Mouse (Mus musculus) hindbrain, embryonic 14.5 days (tissue): ENCODE data around the gene Gprc5b. TPM values are rescaled to one million over a fixed set of nuclear protein-coding genes. Genes with fewer than 3 reads are reported as not detected.
A peak's percentile ranks its signal among the peaks of the same experiment; 100 is the strongest.

Source experiments
- ATAC-seq: fragments of 200-750 bp; cut with Nextera tagmentation; 2 replicates; pipeline ENCODE4 v1.8.0; 2017; ENCODE audit warnings: moderate number of reproducible peaks, mild to moderate bottlenecking, moderate TSS enrichment, moderate library complexity; ENCODE audit not compliant: low FRiP score
- DNase-seq: peaks from one replicate; pipeline ENCODE4 v3.0.0-alpha.2; 2015; ENCODE audit warnings: low spot score
- H3K27ac ChIP-seq: fragments of 300-500 bp; sonication (generic); 2 replicates; pipeline ENCODE4 v1.5.1; 2014; ENCODE audit warnings: mild to moderate bottlenecking, moderate library complexity
- H3K27me3 ChIP-seq: fragments of 300-500 bp; sonication (generic); 2 replicates; pipeline ENCODE4 v1.6.1; 2014; ENCODE audit warnings: mild to moderate bottlenecking, low read length, mixed read lengths; ENCODE audit not compliant: control insufficient read depth, insufficient read depth
- H3K36me3 ChIP-seq: fragments of 300-500 bp; sonication (generic); replicated peaks from 2 replicates; pipeline ENCODE4 v1.6.1; 2014; ENCODE audit not compliant: control insufficient read depth, insufficient read depth
- H3K4me1 ChIP-seq: fragments of 300-500 bp; sonication (generic); replicated peaks from 2 replicates; pipeline ENCODE4 v1.6.1; 2014; ENCODE audit warnings: antibody characterized with exemption, low read length, mixed read lengths; ENCODE audit not compliant: control insufficient read depth, insufficient read depth
- H3K4me2 ChIP-seq: fragments of 300-500 bp; sonication (generic); replicated peaks from 2 replicates; pipeline ENCODE4 v1.6.1; 2014; ENCODE audit warnings: mild to moderate bottlenecking, moderate library complexity
- H3K4me3 ChIP-seq: fragments of 300-500 bp; sonication (generic); replicated peaks from 2 replicates; pipeline ENCODE4 v1.5.1; 2014; ENCODE audit warnings: mild to moderate bottlenecking, low read length
- H3K9ac ChIP-seq: fragments of 300-500 bp; sonication (generic); 2 replicates; pipeline ENCODE4 v1.6.1; 2014
- H3K9me3 ChIP-seq: fragments of 300-500 bp; sonication (generic); 2 replicates; pipeline ENCODE4 v1.6.1; 2016; ENCODE audit warnings: low read length; ENCODE audit not compliant: control insufficient read depth
- WGBS: fragments of 180-500 bp; shearing (Covaris S2); extraction: QIAGEN DNeasy Blood & Tissue Kit; methylation state at CpG from one replicate; pipeline ENCODE4 v1.1.7; 2014; 5-methylcytosine and 5-hydroxymethylcytosine counted together
- polyA plus RNA-seq: library from polyadenylated mRNA; unstranded; fragments of >200 nt; fragmentation: Nextera tagmentation; extraction: Ambion mirVana; gene quantifications from 2 replicates; pipeline ENCODE4 v1.2.1, GENCODE M21; 2014

The Gprc5b gene
- polyA plus RNA-seq, 1 experiment from 2014 or later: 10.2 TPM

GRCm38 (mm10) chr7:118981346-118981745, 13.7 kb downstream of the Gprc5b start:
- DNase-seq: no peak
- 0 out of 2 replicates have a peak, but pooled peaks have one; percentile 19 for ATAC-seq
- H3K4me1 ChIP-seq: peaks cover 19% of the 10 kb centered on the region
- H3K36me3 ChIP-seq: 0 out of 2 replicates have a peak, but pooled peaks cover 3% of the 10 kb centered on the region
- H3K9me3 ChIP-seq: no peaks in the 10 kb centered on the region
- 68% methylated on average over 4 of the region's 4 CpGs for WGBS
- no peaks in the 10 kb centered on the region for H3K27me3 ChIP-seq
- H3K4me2 ChIP-seq: no peak overlapping the region
- no peak overlapping the region for H3K9ac ChIP-seq
- H3K27ac ChIP-seq: no peak overlapping the region
- no peak overlapping the region for H3K4me3 ChIP-seq

GRCm38 (mm10) chr7:118979708-118980107, 15.3 kb downstream of the Gprc5b start:
- 0 out of 2 replicates have a peak, but pooled peaks cover 3% of the 10 kb centered on the region for H3K36me3 ChIP-seq
- ATAC-seq (no peak), DNase-seq (no peak)
- no peak overlapping the region for H3K4me2 ChIP-seq
- H3K4me1 ChIP-seq: peaks cover 26% of the 10 kb centered on the region
- no peak overlapping the region for H3K4me3 ChIP-seq
- H3K27ac ChIP-seq: no peak overlapping the region
- H3K27me3 ChIP-seq: no peaks in the 10 kb centered on the region
- no peaks in the 10 kb centered on the region for H3K9me3 ChIP-seq
- no peak overlapping the region for H3K9ac ChIP-seq
- WGBS: 81% methylated on average over 9 of the region's 9 CpGs

- no peak overlapping the region for H3K4me2 ChIP-seq
- no peak overlapping the region for H3K9ac ChIP-seq
- H3K36me3 ChIP-seq: 0 out of 2 replicates have a peak, but pooled peaks cover 3% of the 10 kb centered on the region
- no peaks in the 10 kb centered on the region for H3K27me3 ChIP-seq
- H3K4me1 ChIP-seq: peaks cover 23% of the 10 kb centered on the region
- no peak overlapping the region for H3K4me3 ChIP-seq
- DNase-seq: no peak
- no peaks in the 10 kb centered on the region for H3K9me3 ChIP-seq
- ATAC-seq: no peak
- no peak overlapping the region for H3K27ac ChIP-seq
- WGBS: 88% methylated on average over 7 of the region's 7 CpGs
These were observed 15.9 kb downstream of the Gprc5b start for GRCm38 (mm10) chr7:118979121-118979520.

- H3K4me2 ChIP-seq: no peak overlapping the region; the same call in 1 of the 2 replicates
- DNase-seq (no peak), ATAC-seq (no peak)
- no peak overlapping the region for H3K9ac ChIP-seq
- 0 out of 2 replicates have a peak, but pooled peaks cover 3% of the 10 kb centered on the region for H3K36me3 ChIP-seq
- WGBS: 69% methylated on average over 10 of the region's 10 CpGs
- peaks cover 33% of the 10 kb centered on the region for H3K4me1 ChIP-seq
- no peaks in the 10 kb centered on the region for H3K27me3 ChIP-seq
- H3K9me3 ChIP-seq: no peaks in the 10 kb centered on the region
- H3K27ac ChIP-seq: peak overlapping the region; percentile 72
- H3K4me3 ChIP-seq: no peak overlapping the region
These were observed 17.9 kb downstream of the Gprc5b start for GRCm38 (mm10) chr7:118977167-118977543.

- Histone ChIP-seq H3K4me3 (peak overlapping the region; percentile 18), H3K4me2 (peak overlapping the region; percentile 39), H3K4me1 (peaks cover 34% of the 10 kb centered on the region), H3K9me3 (no peaks in the 10 kb centered on the region), H3K36me3 (0 out of 2 replicates have a peak, but pooled peaks cover 3% of the 10 kb centered on the region), H3K27me3 (no peaks in the 10 kb centered on the region), H3K27ac (peak overlapping the region; percentile 72), H3K9ac (peak overlapping the region; percentile 21; the same call in 1 of the 2 replicates)
- DNase-seq: peak; percentile 58
- 21% methylated on average over 14 of the region's 14 CpGs for WGBS
- ATAC-seq: peak; percentile 72
These were observed 18.4 kb downstream of the Gprc5b start for GRCm38 (mm10) chr7:118976414-118977166.

DNA sequence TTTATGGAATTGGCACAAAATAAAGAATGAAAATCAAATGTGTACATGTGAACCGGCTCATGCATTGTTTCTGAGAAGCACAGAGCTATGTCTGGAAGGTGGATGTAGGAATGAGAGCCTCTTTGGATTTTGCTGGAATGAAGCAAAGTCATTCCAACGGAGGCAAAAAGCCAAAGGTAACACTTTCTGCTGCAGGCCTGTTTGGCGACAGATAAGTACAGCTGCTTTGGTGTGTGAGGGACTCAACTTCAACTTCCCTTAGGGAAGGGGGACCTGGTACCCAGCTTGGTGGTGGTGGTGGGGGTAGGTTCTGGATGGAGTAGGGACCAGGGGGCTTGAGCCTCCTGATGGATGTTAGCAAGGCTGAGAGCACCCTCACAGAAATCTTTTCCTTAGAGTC, 19.2 kb downstream of the Gprc5b start:
- Histone ChIP-seq H3K4me2 (peak overlapping the region; percentile 39), H3K4me3 (peak overlapping the region; percentile 18), H3K27ac (peak overlapping the region; percentile 72), H3K9me3 (no peaks in the 10 kb centered on the region), H3K9ac (no peak overlapping the region; the same call in 1 of the 2 replicates), H3K27me3 (no peaks in the 10 kb centered on the region), H3K4me1 (peaks cover 34% of the 10 kb centered on the region), H3K36me3 (0 out of 2 replicates have a peak, but pooled peaks cover 3% of the 10 kb centered on the region)
- 82% methylated on average over 3 of the region's 3 CpGs for WGBS
- DNase-seq (no peak), ATAC-seq (no peak)

- H3K9me3 ChIP-seq: no peaks in the 10 kb centered on the region
These were observed 21.6 kb downstream of the Gprc5b start for GRCm38 (mm10) chr7:118973377-118973776.

DNA sequence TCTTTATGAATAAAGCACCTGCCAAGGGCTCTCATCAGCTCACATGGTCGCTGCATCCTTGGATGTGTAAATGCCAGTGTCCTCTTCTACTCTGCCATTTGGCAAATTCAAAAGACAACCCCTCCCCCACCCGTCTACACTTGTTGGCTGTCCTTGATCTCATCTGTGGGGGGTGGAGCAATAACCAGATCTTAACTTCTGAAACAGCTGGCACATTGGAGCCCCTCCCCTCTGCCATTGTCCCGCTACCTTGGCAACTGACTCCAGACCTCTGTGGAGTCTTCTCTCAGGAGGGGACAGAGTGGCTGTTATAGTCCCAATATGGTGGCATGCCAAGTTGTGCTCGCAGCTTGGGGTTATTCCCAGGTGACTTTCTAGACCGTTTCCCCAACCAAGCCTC, 22.7 kb downstream of the Gprc5b start:
- H3K4me1 ChIP-seq: peaks cover 21% of the 10 kb centered on the region
- H3K27ac ChIP-seq: no peak overlapping the region
- ATAC-seq: no peak; the same call in 1 of the 2 replicates
- 33% methylated on average over 5 of the region's 5 CpGs for WGBS
- H3K36me3 ChIP-seq: no peaks in the 10 kb centered on the region
- no peak overlapping the region for H3K4me3 ChIP-seq
- peak; percentile 49 for DNase-seq
- no peak overlapping the region for H3K4me2 ChIP-seq
- no peaks in the 10 kb centered on the region for H3K27me3 ChIP-seq
- H3K9ac ChIP-seq: no peak overlapping the region
- no peaks in the 10 kb centered on the region for H3K9me3 ChIP-seq

More at GRCm38 (mm10) chr7:118973377-118973776, 21.6 kb downstream of the Gprc5b start:
- no peak overlapping the region for H3K27ac ChIP-seq
- no peaks in the 10 kb centered on the region for H3K27me3 ChIP-seq
- H3K4me2 ChIP-seq: no peak overlapping the region
- peaks cover 31% of the 10 kb centered on the region for H3K4me1 ChIP-seq
- 82% methylated on average over 4 of the region's 4 CpGs for WGBS
- DNase-seq (no peak), ATAC-seq (no peak)
- 0 out of 2 replicates have a peak, but pooled peaks cover 1% of the 10 kb centered on the region for H3K36me3 ChIP-seq
- H3K4me3 ChIP-seq: no peak overlapping the region
- no peak overlapping the region for H3K9ac ChIP-seq

DNA sequence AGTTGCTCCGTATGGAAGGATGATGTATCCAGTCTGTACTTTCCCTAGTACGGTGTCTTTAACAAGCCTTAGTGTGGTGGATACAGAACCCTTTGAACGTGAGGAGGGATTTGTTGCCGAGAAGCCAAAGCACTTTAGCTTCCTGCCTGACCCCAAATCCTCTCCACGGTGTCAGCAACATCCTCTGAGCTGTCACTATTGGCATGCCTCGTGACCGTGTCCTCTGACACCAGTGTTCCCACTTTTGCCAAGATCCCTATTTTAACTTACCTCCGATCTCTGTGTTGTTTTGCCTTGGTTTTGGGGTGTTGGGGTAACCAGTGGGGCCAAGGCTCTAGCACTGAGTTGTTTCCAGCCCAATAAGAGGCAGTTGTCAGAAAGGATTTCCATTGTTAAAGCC, 23.5 kb downstream of the Gprc5b start:
- WGBS: 79% methylated on average over 8 of the region's 8 CpGs

More for the DNA sequence above, 23.5 kb downstream of the Gprc5b start:
- no peaks in the 10 kb centered on the region for H3K9me3 ChIP-seq
- no peak overlapping the region for H3K4me3 ChIP-seq
- no peak for ATAC-seq
- H3K4me2 ChIP-seq: no peak overlapping the region
- no peaks in the 10 kb centered on the region for H3K36me3 ChIP-seq
- no peak overlapping the region for H3K27ac ChIP-seq
- DNase-seq: no peak
- H3K4me1 ChIP-seq: peaks cover 21% of the 10 kb centered on the region
- H3K27me3 ChIP-seq: no peaks in the 10 kb centered on the region
- H3K9ac ChIP-seq: no peak overlapping the region
